Mouse (Mus musculus): Measurements from ENCODE around the gene Abhd14b. TPM values are rescaled to one million over a fixed set of nuclear protein-coding genes. Genes with fewer than 3 reads are reported as not detected.
A peak's percentile ranks its signal among the peaks of the same experiment; 100 is the strongest.

Abhd14b gene
- total RNA-seq, 2 experiments from 2014 or later, result 12.5 to 12.7 TPM

DNA sequence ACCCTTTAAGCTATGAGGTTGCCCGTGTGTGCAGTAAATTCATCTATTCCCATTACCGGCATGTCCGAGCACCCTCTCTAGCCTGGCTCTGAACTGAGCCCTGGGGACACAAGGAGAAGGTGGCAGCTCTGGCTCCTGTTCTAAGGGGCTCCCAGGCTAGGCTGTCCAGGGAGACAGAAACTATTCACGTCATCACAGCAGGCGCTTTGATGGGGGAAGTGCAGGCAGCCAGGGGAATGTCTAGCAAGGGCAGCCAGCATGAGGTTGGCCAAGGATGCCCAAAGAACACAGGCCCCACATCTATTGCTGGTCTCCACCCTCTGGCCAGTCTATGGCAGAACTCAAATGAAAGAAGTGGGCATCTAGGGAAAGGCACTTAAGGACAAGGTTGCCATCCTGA lies 10.7 kb downstream of the Abhd14b start:
- DNase-seq (ENCODE audit: low spot score in 2 of 2), result no peak

DNA sequence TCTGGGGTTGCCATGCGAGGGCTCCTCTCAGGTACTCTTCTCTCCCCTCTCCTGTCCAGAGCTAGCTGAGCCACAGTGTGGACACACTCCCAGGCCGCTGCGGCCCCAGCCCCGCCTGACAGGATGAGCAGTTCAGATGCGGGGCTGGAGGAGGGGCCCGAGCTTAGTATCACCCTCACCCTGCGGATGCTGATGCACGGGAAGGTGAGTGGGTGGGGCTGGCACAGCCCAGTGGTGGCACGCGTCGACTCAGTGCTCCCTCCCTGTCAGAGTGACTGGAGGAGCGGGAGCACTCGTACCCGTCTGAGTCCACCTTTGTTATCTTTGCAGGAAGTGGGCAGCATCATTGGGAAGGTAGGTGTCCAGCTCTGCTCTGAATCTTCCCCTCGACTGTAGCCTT lies 12.7 kb downstream of the Abhd14b start:
- DNase-seq (ENCODE audit: low spot score in 2 of 2), result peak in 1 of 2 experiments; percentile 41

DNA sequence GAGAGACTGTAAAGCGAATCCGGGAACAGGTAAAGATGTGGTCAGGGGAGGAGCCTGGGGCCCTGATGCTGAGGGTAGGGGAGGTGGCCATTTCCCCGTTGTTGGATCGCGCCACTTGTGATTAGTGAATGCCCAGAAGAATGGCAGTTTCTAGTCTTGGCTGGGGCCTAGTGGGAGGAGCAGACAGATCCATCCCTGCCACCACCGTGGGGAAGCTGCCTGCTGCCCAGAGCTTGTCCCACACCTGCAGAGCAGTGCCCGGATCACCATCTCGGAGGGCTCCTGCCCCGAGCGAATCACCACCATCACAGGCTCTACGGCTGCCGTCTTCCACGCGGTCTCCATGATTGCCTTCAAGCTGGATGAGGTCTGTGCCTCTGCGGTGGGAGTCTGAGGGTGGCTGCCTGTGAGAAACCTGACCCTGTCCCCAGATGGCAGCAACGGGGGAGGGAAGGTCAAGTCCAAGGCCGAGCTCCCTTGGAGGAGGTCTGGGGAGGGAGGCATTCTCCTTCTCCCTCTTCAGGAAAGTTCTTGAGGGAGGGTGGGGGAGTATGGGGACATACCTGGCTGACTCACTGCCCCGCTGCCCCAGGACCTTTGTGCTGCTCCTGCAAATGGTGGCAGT lies 13.3 kb downstream of the Abhd14b start:
- no peak for DNase-seq (ENCODE audit: low spot score in 2 of 2)

DNA sequence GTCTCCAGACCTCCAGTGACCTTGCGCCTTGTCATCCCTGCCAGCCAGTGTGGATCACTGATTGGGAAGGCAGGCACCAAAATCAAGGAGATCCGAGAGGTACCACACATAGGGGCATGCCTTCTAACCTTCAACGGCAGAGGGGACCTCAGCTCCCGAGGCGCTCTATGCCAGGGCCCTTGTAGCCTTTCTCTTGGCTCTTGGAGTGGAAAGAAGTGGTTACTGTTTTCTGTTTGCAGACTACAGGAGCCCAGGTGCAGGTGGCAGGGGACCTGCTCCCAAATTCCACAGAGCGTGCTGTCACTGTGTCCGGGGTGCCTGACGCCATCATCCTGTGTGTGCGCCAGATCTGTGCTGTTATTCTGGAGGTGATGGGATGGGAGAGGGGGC lies 13.8 kb downstream of the Abhd14b start:
- DNase-seq (ENCODE audit: low spot score in 2 of 2), result no peak

DNA sequence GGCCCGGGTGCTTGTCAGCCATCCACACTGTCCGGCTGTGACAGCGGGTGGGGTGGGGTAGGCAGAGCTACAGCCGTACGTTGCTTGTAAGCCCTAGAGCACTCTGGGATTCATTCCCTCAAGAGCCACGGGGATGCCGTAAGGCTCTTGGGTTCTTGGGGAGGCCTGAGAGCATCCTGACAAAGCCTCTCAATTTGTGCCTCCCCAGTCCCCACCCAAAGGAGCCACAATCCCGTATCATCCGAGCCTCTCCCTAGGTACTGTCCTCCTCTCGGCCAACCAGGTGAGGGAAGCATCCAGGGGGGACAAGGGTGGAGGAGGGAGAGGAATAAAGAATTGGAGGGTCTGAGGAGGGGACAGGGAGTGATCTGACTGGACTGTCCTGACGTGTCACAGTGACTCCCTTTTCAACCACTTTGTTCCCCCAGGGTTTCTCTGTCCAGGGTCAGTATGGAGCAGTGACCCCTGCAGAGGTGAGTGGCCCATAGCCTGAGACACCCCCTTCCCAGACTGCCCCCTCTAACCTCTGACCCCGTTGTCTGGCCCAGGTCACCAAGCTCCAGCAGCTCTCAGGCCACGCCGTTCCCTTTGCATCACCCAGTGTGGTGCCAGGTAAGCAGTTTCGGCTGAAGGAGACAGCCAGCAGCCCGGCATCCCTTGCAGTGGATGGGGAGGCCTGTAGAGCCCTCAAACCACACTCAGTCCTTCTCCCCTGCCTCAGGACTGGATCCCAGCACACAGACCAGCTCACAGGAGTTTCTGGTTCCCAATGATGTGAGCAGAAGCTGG lies 14.6 kb downstream of the Abhd14b start:
- no peak for DNase-seq (ENCODE audit: low spot score in 2 of 2)

DNA sequence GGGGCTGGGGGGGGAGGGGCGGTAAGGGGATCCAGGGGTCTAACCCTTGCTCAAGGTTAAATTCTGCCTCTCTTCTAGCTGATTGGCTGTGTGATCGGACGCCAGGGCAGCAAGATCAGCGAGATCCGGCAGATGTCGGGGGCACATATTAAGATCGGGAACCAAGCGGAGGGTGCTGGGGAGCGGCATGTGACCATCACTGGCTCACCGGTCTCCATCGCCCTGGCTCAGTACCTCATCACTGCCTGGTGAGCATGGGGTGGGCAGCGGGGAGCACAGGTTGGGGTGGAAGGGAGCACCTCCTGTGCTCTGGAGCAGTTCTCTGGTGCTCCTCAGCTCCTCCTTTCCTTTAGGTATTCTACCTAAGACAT lies 15.2 kb downstream of the Abhd14b start:
- DNase-seq (ENCODE audit: low spot score in 2 of 2), result no peak

DNA sequence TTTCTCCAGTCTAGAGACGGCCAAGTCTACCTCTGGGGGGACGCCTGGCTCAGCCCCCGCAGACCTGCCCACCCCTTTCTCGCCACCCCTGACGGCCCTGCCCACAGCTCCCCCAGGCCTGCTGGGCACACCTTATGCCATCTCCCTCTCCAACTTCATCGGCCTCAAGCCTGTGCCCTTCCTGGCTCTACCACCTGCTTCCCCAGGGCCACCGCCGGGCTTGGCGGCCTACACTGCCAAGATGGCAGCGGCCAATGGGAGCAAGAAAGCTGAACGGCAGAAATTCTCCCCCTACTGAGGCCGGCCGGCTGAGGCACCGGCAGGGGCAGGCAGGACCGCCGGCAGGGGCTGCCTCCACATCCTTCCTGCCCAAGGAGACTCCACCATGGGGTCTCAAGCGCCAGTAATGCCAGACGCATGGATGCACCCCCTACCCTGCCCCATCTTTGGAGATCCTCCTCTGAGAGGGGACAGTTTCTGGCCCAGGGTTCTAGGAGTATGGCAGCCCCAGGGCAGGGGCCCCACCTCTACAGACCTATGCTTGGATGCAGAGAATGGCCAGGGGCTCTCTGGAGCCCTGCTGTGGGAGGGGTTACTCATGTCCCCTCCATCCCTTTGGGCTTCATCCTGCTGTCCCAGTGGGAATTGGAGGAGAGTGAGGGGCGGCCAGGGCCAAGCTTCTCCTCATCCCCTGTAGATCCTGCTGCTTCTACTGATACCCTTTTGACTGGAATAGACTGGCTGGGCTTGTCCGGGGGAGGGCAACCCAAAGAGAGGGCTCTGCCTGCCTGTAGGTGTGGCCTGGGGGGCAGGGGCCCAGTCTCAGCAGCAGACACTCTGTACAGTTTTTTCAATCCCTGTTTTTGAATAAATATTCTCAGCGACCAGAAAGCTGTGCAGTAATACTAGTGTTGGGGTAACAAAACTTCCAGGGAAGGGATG lies 16.1 kb downstream of the Abhd14b start:
- DNase-seq (ENCODE audit: low spot score in 2 of 2), result no peak

DNA sequence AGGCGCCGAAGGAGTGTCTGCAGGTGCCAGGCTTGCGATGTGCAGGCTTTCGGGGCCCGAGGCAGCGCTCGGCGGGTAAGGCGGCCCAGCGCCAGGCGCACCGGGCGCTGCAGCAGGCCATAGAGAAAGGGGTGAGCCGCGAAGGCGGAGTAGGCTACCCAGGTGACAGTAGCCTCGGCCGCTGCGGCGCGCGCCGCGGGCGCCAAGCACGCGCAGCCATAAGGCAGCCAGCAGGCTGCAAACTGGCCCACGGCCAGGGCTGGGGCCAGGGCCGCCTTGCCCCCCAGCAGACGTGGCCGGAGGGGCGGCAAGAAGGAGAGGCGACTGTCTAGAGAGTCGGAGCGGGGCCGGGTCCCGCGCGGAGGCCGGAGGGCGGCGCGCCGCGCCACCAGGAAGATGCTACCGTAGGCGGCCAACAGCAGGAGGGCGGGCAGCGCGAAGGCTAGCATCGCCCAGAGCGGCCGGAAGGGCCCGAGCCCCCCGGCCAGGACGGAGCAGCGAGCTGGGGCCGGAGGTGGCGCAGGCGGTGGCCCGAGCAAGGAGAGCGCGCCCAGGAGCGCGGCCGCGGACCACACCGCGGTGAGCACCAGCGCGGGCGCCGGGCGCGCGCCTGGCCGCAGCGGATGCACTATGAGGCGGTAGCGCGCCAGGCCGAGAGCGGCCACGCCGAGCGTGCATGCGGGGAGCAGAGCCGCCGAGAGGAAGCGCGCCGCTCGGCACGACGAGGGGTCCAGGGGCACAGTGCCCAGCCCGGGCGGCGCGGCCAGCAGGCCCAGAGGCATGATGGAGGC lies 17.7 kb downstream of the Abhd14b start:
- DNase-seq (ENCODE audit: low spot score in 2 of 2), result peak; percentile 65 to 83

DNA sequence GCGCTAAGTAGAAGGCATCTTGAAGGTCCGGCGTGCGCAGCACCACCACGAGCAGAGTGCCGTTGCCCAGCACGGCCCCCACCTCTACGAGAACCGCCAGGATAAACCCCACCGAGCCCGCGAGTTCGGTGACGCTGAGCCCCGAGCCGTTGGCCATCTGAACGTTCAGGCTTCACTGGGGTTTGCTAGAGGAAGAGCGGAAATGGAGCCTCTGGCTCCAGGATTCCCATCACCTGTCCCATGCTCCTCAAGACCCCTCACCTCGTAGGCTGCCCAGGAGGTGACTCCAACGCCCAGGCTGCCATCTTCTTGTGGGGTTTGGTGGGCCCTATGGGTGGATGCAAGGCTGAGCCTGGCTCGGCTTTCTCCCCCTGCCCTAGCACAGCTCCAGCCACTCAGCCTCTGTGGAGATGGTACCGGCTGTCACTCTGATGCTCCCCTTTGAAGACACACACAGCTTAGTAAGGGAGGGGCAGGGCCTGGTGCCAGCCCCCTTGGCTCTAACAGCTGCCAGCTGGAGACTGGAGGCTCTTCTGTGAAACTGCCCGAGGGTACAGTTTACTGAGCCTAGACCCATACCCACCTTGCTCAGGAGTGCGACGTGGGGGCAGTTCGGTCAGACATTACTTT lies 18.4 kb downstream of the Abhd14b start, which contains the start of gene Gpr62:
TSS of gene Gpr62 (minus strand) at position 368 of the 630 bp plus-strand sequence.
- DNase-seq (ENCODE audit: low spot score in 2 of 2), result peak; percentile 53 to 56

DNA sequence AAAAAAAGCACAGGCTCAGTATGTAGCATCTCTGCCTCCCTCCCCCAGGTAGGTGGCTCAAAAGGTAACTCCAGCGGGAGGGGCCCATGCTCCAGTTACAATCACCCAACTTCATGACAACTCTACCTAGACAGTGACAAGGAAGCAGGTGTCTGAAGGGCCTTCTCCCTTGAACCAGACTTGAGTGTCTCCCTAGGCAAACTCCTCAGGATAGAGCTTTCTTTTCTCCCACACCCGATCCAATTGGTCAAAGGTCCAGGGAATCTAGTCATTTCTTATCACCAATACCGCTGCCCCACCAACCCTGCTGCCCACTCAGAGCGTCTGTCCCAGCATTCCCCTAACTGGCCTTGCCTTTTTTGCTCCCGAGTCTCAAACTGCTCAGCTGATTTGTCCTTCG lies 19.5 kb downstream of the Abhd14b start:
- no peak for DNase-seq (ENCODE audit: low spot score in 2 of 2)

DNA sequence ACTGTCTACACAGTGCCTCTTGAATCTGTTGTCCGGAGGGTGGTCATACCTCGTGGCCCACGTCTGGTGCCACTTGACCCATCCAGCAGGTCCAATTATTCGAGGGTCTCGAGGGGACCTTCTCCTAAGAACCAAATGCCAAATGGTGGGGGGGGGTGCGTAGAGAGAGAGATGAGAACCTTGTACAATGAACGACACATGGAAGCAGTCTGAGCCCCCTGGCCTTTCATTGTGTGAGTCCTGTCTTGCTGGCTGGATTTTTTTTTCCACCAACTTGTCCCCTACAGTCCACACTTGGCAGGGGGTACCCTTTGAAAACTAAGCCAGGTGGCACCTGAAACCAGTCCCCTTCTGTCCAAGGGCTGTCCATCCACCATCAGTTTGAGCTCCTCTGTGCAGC lies 20.5 kb downstream of the Abhd14b start:
- no peak for DNase-seq (ENCODE audit: low spot score in 2 of 2)

DNA sequence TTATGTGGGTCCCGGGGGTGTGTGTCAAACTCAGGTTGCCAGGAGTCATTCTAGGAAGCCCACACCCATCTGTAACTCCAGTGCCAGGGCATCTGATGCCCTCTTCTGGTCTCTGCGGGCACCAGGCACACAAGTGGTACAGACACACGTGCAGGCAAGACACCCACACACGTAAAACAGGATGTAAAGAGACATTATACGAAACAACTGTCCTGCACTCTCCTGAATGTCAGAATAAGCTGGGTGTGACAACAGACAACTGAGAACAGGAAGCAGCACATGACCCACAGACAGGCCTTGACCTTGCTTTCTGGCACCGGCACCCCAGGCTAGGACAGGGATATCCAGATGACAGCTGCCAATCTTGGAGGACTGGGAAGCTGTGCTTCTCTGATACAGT lies 22.1 kb downstream of the Abhd14b start:
- no peak for DNase-seq (ENCODE audit: low spot score in 2 of 2)

DNA sequence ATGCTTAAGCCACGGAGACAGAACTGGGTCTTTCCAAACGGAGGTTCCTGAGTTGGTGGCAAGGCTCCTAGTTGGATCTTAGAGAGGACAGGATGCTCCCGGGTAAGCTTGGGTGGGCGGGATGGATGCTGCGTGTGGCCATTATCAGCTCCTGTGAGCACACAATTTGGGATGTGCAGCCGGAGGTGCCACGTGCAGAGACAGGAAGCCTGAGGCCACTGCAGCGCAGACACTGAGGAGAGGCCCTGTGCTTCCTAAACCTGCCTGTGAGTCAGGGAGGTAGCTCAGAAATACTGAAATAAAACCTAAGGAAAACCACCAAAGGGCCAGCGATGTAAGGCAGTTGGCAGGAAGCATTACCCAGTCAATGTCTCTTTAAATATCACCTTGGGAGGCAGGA lies 22.5 kb downstream of the Abhd14b start:
- no peak for DNase-seq (ENCODE audit: low spot score in 2 of 2)

DNA sequence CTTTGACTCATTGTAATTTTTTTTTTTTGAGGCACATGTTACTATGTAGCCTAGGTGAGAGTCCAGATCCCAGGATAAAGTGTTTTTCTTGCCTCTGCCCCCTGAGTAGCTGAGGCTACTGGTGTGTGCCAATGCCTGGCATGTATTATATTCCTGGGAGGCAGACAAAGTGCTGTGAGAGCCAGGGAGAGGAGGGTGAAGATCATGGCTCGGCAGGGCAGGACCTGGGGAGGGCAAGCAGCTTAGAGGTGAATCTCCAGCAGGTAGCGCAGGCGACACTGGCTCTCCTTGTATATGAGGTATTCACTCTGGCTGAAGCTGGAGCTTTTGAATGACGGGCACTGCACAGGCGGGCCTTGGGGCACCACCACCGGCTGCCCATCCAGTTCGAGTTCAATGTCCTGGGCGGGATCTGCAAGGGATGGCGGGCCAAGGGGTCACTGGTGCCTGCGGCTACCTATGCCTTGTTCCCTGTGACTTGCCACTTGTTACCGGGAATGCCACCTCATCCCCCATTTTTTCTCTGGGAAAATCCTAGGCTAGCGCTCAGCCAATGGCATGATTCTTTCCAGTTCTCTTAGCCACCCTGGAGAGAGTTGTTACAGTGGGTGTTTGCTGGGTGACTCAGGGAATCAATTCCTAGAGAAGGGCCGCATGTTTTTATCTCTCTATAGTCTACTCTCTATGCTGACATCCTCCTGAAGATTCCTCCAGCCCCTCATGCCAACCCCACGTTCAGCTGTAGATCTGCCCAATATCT lies 23.9 kb downstream of the Abhd14b start:
- DNase-seq (ENCODE audit: low spot score in 2 of 2), result no peak

DNA sequence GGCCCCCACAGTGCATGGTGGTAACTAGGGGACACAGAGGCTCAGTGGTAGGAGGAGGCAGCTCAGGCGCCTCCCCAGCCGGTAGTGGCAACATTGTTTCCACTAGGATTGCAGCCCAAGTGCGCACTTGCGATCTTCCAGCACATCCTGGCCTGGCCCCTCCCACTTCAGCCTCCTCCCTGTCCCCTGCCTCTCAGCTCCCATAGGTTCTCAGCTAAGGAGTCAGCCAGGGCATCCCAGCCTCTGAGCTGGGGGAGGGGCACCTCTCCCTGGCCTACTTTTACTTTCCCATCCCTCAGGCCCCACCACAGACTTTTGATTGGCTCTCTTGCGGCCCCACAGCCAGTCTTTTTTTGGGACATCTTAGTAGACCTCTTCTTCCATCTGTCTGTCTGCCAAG lies 24.6 kb downstream of the Abhd14b start:
- DNase-seq (ENCODE audit: low spot score in 2 of 2), result no peak

DNA sequence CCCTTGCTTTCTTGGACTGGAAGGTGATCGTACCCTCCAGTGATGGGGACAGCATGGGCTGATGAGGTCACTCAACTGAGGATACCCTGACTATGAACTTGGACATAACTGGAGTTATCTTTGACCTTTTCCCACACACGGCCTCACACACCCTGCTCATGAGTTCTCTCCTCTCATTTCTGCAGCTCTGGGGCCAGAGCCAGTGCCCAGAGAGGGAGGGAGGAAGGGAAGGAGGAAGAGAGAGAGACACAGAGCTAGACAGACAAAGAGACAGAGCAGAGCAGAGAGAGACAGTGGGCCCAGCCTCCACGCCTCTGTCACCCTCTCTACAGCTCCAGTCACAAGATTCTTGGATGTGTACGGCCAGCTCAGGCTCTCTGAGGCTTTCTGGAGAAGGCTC lies 25.1 kb downstream of the Abhd14b start:
- no peak for DNase-seq (ENCODE audit: low spot score in 2 of 2)

DNA sequence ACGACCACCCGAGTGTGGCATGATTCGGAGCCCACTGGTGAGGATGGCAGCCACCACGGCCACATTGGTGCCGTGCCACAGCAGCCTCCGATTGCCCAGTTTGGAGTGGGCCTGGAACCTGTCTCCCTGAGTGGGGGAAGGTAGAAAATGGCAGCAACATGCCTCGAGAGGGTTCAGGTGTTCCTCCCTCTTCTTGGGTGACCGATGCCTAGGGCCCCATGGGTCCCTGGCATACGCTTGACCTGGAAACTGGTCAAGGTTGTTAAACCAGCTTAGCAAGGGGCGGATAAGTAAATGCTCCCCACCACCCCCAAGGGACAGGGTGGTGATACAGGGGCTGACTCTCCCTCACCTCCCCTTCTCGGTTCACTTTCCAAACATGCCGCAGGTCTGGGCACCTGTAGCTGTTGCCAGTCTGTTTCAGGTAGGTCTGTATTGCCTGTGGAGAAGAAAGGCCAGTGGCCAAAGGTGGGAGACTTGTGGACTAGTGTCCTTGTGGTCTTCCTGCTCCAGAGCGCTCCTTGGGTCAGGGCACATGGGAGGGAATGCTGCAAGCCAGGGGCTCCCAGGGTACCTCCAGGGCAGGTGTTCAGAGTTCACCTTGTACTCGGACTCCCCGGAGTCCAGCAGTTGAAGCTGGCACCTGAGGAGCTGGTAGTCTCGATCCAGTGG lies 26.0 kb downstream of the Abhd14b start:
- peak; percentile 1 to 2 for DNase-seq (ENCODE audit: low spot score in 2 of 2)

DNA sequence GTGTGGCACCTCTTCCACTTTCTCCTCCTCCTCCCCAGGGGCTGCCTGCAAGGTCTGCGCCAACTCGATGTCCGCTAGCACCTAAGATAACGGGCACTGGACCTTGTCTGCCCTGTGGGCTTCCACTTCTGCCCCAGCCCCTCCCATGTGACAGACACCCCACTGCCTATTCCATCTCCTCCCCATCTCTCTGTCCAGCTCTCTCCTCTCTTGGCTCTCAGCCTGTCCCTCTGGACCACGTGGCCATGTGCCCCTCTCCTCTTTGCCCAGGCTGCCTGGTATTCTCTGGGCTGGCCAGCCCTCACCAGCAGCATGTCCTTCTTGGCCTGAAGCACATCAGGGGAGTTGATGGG lies 26.5 kb downstream of the Abhd14b start:
- DNase-seq (ENCODE audit: low spot score in 2 of 2), result peak; percentile 1 to 4

DNA sequence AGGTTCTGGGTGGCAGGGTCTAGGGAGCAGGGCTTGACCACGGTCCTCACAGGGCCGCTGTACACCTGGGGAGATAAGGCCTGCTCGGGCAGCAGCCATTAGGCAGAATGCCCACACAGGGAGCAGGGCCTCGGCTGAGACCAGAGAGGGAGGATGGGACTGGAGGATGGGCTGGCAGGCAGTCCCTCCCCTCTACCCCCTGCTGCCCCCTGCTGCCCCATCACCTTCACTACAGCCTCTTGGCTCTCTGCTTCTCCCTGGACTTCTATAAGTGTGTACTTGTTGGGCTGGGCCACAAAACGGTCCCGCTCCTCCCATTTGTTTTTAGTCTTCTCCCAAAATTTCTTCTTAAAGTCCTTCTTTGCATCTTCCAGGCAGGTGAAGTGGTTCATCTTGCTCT lies 27.2 kb downstream of the Abhd14b start:
- peak; percentile 59 to 60 for DNase-seq (ENCODE audit: low spot score in 2 of 2)
